Mouse (Mus musculus): ENCODE data around the gene Snrpc. TPM values are rescaled to one million over a fixed set of nuclear protein-coding genes. Genes with fewer than 3 reads are reported as not detected.
A peak's percentile ranks its signal among the peaks of the same experiment; 100 is the strongest.

Gene Snrpc
- total and polyA plus RNA-seq, 3 experiments: 154 to 194 (median 171) TPM

DNA sequence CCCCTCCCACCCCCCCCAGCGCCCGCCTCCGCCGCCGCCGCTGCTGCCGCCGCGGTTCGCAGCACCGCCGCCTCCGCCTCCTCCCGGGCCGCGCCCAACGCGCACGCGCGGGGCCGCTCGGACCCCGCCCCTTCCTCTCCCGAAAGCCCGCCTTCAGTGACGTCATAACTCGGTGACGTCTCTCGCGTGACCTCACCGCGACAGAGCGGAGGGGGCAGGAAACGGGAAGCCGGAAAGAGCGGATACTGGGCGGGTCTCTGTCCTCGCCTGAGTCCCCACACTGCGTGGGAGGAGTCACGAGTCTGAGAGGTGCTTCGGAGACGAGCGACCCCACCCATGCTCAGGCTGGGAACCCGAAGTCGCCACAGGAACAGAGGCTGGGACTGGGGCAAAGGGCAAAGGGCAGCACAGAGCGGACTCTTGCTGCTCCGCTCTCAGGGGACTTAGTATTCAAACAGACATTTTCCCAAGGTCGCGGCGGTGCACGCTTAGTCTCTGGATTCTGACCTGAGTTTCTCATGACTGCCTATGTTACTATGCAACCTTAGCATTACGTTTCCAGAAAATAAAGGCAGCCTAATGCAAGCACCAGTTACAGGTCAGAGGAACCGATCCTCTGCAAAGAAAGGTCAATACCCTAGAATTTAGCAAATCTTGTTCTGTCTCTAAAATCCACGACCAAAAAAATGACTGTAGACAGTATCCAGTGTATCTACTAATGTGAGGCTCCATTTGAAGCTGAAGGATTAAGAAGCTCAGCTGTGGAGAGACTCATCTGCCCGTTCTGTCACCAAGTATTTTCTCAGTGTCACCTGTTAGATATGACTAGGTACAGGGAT is 17.2 kb upstream of the Snrpc start, which contains the start of gene D17Wsu92e (continued):
- TF ChIP-seq RAD21 (IDR thresholded peaks at IDR 0.05; ENCODE audit: low read depth, low read length) (no peak), IRF4 (IDR thresholded peaks at IDR 0.05; ENCODE audit: low read depth, low read length) (peak; percentile 59; the same call in 1 of the 2 replicates), EP300 (IDR thresholded peaks at IDR 0.05; ENCODE audit: low read length) (no peak), ZMIZ1 (IDR thresholded peaks at IDR 0.05; ENCODE audit: low read depth, low read length) (peak; percentile 58; the same call in 1 of the 2 replicates), GABPA (IDR thresholded peaks at IDR 0.05; ENCODE audit: insufficient replicate concordance, low read depth, low read length) (peak; percentile 99), RCOR1 (conservative IDR thresholded peaks at IDR 0.05; ENCODE audit: low read depth, low read length) (no peak), SMC3 (IDR thresholded peaks at IDR 0.05; ENCODE audit: low read depth, low read length) (no peak), MXI1 (IDR thresholded peaks at IDR 0.05; ENCODE audit: low read depth, low read length) (peak; percentile 39; the same call in 1 of the 2 replicates), ZC3H11A (IDR thresholded peaks at IDR 0.05; ENCODE audit: low read depth, low read length) (no peak), POLR2AphosphoS2 (IDR thresholded peaks at IDR 0.05; ENCODE audit: low read depth, low read length) (no peak), MEF2A (IDR thresholded peaks at IDR 0.05; ENCODE audit: borderline replicate concordance, low read depth, low read length) (peak; percentile 79)

DNA sequence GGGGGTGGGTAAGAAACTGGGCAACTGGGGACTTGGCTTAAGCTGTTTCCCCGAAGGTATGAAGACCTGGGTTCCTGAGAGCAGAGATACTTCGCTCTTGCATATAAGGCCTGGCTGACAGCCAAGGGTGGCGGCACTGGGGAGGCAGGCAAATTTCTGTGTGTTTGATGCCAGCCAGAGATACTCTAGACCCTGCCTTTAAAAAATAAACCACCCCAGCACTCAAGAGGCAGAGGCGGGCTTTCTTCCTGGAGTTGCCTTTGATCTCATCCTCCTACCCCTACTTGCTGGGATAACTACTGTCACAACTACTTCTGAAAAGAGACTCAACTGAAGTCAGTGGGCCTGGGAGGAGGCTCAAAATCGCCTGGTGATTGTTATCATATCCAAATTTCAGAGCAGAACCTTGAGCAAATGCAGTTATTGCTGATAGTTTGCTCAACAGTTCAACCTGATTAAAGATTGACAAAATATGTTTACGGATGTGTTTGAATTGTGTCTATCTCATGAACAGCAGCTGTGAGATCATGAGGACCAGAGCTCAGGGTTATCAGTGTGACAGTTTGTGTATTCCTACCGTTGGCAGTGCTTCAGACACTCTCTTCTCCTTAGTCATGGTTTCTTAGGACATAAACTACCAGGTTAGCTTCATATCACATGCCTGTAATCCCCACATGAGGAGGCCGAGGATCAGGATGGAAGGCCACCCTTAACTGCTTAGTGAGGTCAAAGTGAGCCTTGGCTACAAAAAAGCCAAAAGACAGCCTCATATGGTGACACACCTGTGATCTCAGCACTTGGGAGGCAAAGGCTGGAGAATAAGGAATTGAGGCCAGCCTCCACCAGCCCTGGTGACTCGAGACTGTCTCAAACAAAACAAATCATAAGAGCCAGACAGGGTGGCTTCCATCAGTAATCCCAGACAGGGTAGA is 16.3 kb upstream of the Snrpc start:
- Histone ChIP-seq H3K36me3 (replicated peaks in 1 of 2; ENCODE audit: control insufficient read depth in 1 of 2, insufficient read depth in 1 of 2, low read length in 1 of 2) (peaks cover 0 to 4% of the 10 kb centered on the region in 2 experiments), H3K9me3 (replicated peaks; ENCODE audit: low read length) (no peaks in the 10 kb centered on the region), H3K79me2 (replicated peaks; ENCODE audit: control insufficient read depth, extremely low read depth, insufficient read depth, poor library complexity, severe bottlenecking) (peaks cover 32% of the 10 kb centered on the region), H3K4me1 (ENCODE audit: control insufficient read depth in 1 of 2, insufficient read depth in 2 of 2) (peaks cover 8 to 52% of the 10 kb centered on the region in 2 experiments), H3K27me3 (replicated peaks) (no peaks in the 10 kb centered on the region), H3K27ac (ENCODE audit: insufficient read depth, low read depth) (peak overlapping the region; percentile 38), H3K4me3 (replicated peaks in 1 of 3; ENCODE audit: low read depth in 2 of 3, low read length in 2 of 3, poor library complexity in 1 of 3) (peak overlapping the region in 1 of 3 experiments; percentile 47), H3K9ac (ENCODE audit: insufficient read depth, low read depth) (peak overlapping the region; percentile 46), H3K4me2 (ENCODE audit: insufficient read depth, low read depth, poor library complexity, severe bottlenecking) (peak overlapping the region; percentile 73)
- TF ChIP-seq MEF2A (IDR thresholded peaks at IDR 0.05; ENCODE audit: borderline replicate concordance, low read depth, low read length) (no peak), MXI1 (IDR thresholded peaks at IDR 0.05; ENCODE audit: low read depth, low read length) (peak; percentile 14; the same call in 1 of the 2 replicates), CHD2 (IDR thresholded peaks at IDR 0.05; ENCODE audit: low read length) (no peak), SIN3A (IDR thresholded peaks at IDR 0.05; ENCODE audit: low read length) (0 out of 2 replicates have a peak, but pooled peaks have one; percentile 17)
- dilution Hi-C loops (cut with MboI; ENCODE audit: extremely low pct_ligation_motif_present, extremely low pct_unique_long_range_greater_than_20kb, low sequenced_read_pairs) (no loop called here), in situ Hi-C loops (cut with MboI; ENCODE audit: low pct_ligation_motif_present, low pct_unique_long_range_greater_than_20kb, low sequenced_read_pairs) (no loop called here)
- no peak for DNase-seq (ENCODE audit: extremely low read depth)

All from CH12.LX (cell line).